Mouse (Mus musculus) kidney, embryonic 14.5 days (tissue): Measurements from ENCODE around the gene Lmbr1l. TPM values are rescaled to one million over a fixed set of nuclear protein-coding genes. Genes with fewer than 3 reads are reported as not detected.
"Not testable (repeated sequence)": the region's sequence is repeated elsewhere in the genome, so short reads cannot be mapped to it uniquely, and the experiment has no call there.

ENCODE experiments used
- ATAC-seq: fragments of 200-750 bp; cut with Nextera tagmentation; 2 replicates; pipeline ENCODE4 v1.8.0; 2017; ENCODE audit warnings: moderate number of reproducible peaks, mild to moderate bottlenecking, moderate TSS enrichment, moderate library complexity; ENCODE audit not compliant: low FRiP score, low TSS enrichment
- H3K27ac ChIP-seq: fragments of 300-500 bp; sonication (generic); 2 replicates; pipeline ENCODE4 v1.5.1; 2014; ENCODE audit warnings: low read depth, mild to moderate bottlenecking, low read length, moderate library complexity, mixed read lengths
- H3K27me3 ChIP-seq: fragments of 300-500 bp; sonication (generic); 2 replicates; pipeline ENCODE4 v1.6.1; 2014; ENCODE audit warnings: mild to moderate bottlenecking, low read length; ENCODE audit not compliant: control insufficient read depth, insufficient read depth
- H3K36me3 ChIP-seq: fragments of 300-500 bp; sonication (generic); 2 replicates; pipeline ENCODE4 v1.6.1; 2014; ENCODE audit warnings: low read length, mixed read lengths; ENCODE audit not compliant: control insufficient read depth, insufficient read depth
- H3K4me1 ChIP-seq: fragments of 300-500 bp; sonication (generic); 2 replicates; pipeline ENCODE4 v1.6.1; 2014; ENCODE audit warnings: low read length, mixed read lengths; ENCODE audit not compliant: control insufficient read depth, insufficient read depth
- H3K4me2 ChIP-seq: fragments of 300-500 bp; sonication (generic); replicated peaks from 2 replicates; pipeline ENCODE4 v1.6.1; 2014; ENCODE audit warnings: low read depth, mild to moderate bottlenecking, low read length
- H3K4me3 ChIP-seq: fragments of 300-500 bp; sonication (generic); 2 replicates; pipeline ENCODE4 v1.5.1; 2014; ENCODE audit warnings: mild to moderate bottlenecking, low read length
- H3K9ac ChIP-seq: fragments of 300-500 bp; sonication (generic); 2 replicates; pipeline ENCODE4 v1.6.1; 2014; ENCODE audit warnings: low read depth, mild to moderate bottlenecking, low read length, moderate library complexity
- H3K9me3 ChIP-seq: fragments of 300-500 bp; sonication (generic); 2 replicates; pipeline ENCODE4 v1.6.1; 2016; ENCODE audit warnings: low read length; ENCODE audit not compliant: control insufficient read depth
- WGBS: fragments of 180-500 bp; shearing (Covaris S2); extraction: QIAGEN DNeasy Blood & Tissue Kit; methylation state at CpG from one replicate; pipeline ENCODE4 v1.1.7; 2014; 5-methylcytosine and 5-hydroxymethylcytosine counted together
- polyA plus RNA-seq: library from polyadenylated mRNA; unstranded; fragments of >200 nt; fragmentation: Nextera tagmentation; extraction: Ambion mirVana; gene quantifications from 2 replicates; pipeline ENCODE4 v1.2.1, GENCODE M21; 2014

Gene Lmbr1l
- polyA plus RNA-seq, 1 experiment from 2014 or later = 5.5 TPM

DNA sequence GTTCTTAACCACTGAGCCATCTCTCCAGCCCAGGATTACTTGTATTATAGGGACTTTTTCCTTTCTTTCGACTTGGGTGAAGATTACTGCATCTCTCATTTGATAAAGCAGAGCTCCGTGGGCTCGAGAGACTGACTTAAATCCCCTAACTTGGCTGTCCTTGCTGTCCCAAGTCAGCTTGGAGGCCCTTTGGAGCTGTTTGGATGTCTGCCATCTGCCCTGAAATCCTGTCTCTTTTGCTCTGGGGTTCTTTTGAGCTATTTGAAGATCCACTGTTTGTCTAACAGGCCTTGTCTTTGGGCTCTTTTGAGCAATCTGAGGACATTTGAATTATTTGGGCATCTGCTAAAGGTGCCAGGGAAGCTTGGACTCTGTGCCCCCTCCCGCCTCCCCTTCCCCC, 24.1 kb upstream of the Lmbr1l start:
- Histone ChIP-seq H3K27me3 (no peaks in the 10 kb centered on the region), H3K9ac (no peak overlapping the region), H3K27ac (no peak overlapping the region), H3K4me2 (no peak overlapping the region), H3K4me1 (no peaks in the 10 kb centered on the region), H3K9me3 (no peaks in the 10 kb centered on the region), H3K4me3 (no peak overlapping the region), H3K36me3 (no peaks in the 10 kb centered on the region)
- no peak for ATAC-seq
- WGBS = 89% methylated on average over 4 of the region's 4 CpGs

DNA sequence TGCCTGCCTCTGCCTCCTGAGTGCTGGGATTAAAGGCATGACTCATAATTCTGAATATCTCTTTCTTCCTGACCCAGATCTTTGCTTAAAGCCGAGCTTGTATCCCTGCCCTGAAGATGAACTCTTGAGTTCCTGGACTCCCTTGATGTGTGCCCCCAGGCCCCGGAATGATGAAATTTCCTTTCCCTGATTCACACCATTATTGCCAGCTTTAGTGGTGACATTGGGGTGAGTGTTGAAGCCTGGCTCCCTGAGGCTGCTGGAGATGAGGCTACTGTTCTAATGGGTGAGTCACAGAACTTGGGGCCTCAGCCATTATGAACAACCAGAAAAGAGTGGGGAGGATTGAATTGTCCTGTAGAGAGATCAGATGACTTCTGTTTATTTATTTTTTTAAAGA, 23.5 kb upstream of the Lmbr1l start:
- no peak for ATAC-seq
- H3K4me1 ChIP-seq = no peaks in the 10 kb centered on the region
- no peaks in the 10 kb centered on the region for H3K9me3 ChIP-seq
- H3K9ac ChIP-seq = no peak overlapping the region
- H3K4me2 ChIP-seq = no peak overlapping the region
- H3K4me3 ChIP-seq = no peak overlapping the region
- no peak overlapping the region for H3K27ac ChIP-seq
- WGBS = 73% methylated on average over 2 of the region's 2 CpGs
- no peaks in the 10 kb centered on the region for H3K36me3 ChIP-seq
- H3K27me3 ChIP-seq = no peaks in the 10 kb centered on the region

DNA sequence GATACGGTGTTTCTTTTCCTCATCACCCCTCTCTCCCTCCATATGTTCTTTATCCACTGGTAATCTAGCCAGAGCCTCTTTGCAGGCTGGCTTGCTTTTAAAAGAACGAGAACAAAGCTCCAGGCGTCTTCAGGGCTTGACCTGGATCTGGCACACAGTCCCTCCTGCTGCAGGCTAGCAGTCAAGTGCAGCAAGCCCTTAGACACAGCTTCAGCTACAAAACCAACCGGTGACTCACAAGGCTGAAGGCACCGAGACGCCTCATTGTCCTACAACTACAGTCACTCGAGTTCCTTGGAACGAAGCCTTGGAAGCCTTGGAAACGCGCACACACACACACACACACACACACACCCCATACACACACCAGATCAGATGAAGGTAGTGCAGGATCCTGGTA, 22.8 kb upstream of the Lmbr1l start:
- no peak overlapping the region for H3K4me3 ChIP-seq
- H3K36me3 ChIP-seq = no peaks in the 10 kb centered on the region
- ATAC-seq = no peak
- peaks cover 3% of the 10 kb centered on the region for H3K4me1 ChIP-seq
- no peak overlapping the region for H3K9ac ChIP-seq
- no peak overlapping the region for H3K27ac ChIP-seq
- 80% methylated on average over 10 of the region's 10 CpGs for WGBS
- H3K4me2 ChIP-seq = no peak overlapping the region
- H3K27me3 ChIP-seq = no peaks in the 10 kb centered on the region
- H3K9me3 ChIP-seq = no peaks in the 10 kb centered on the region

DNA sequence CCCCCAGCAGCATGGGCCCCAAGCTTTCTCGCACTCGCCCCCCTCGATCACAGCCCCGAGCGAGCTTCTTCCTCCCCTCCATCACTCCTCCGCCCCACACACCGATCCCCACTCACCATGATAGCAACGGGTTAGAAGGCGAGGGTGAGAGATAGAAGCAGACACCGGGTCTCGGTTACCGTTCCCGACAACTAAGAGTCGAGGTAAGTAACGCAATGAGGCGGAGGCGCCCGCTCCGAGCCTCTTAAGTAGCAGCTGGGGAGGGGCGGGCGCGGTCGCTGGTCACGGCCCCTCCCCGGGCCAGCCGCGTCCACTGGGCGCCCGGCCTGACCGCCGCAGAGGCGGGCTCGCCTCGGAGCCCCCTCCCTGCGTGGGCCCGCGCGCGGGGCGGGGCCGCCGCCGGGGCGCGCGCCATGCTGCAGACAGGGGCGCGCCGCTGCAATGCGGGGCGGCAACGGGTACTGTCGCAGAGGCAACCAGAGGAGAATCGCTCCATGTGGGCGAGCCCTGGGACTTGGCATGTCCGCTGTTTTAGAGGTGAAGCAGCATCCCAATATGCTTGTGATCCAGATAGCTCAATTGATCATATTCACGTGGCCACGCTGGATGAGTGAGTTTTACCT, 16.3 kb upstream of the Lmbr1l start, which contains the start of gene Tuba1b:
Gene Tuba1b, minus strand, starts transcription at position 349 of the 623 bp plus-strand sequence.
- peak within 1 kb of the TSS; percentile 82 for H3K4me3 ChIP-seq
- WGBS = under 1% methylated on average over 57 of the region's 58 CpGs
- peak; percentile 97 for ATAC-seq

DNA sequence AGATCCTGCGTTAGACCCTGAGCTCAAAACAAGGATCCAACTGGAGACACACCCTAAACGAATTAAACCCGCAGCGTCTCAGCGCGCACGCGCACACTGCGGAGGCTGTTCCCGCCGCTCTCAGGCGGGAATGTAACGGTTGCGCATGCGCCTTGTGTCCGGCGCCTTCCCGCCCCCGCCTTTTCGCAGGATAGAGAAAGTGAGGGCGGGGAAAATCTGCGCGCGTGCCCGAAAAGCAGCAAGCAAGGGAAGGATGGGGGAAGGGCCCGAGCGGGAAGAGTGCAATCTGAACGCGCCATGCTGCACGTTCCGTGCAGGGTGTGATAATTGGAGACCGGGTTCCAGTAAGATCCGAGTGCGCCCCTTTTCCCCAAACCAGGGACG, 15.8 kb upstream of the Lmbr1l start:
- ATAC-seq = peak; percentile 78
- Histone ChIP-seq H3K9ac (peak overlapping the region; percentile 88), H3K36me3 (peaks cover 9% of the 10 kb centered on the region), H3K27ac (peak overlapping the region; percentile 98), H3K4me3 (peak overlapping the region; percentile 82), H3K9me3 (no peaks in the 10 kb centered on the region), H3K27me3 (no peaks in the 10 kb centered on the region), H3K4me2 (peak overlapping the region; percentile 95), H3K4me1 (peaks cover 18% of the 10 kb centered on the region)
- under 1% methylated on average over 35 of the region's 35 CpGs for WGBS

More for the DNA sequence above, 16.3 kb upstream of the Lmbr1l start, which contains the start of gene Tuba1b:
- Histone ChIP-seq H3K9ac (peak within 1 kb of the TSS; percentile 88), H3K9me3 (no peaks in the 10 kb centered on the region), H3K36me3 (peaks cover 9% of the 10 kb centered on the region), H3K27ac (peak within 1 kb of the TSS; percentile 98), H3K27me3 (no peaks in the 10 kb centered on the region), H3K4me1 (peaks cover 14% of the 10 kb centered on the region), H3K4me2 (peak within 1 kb of the TSS; percentile 95)

DNA sequence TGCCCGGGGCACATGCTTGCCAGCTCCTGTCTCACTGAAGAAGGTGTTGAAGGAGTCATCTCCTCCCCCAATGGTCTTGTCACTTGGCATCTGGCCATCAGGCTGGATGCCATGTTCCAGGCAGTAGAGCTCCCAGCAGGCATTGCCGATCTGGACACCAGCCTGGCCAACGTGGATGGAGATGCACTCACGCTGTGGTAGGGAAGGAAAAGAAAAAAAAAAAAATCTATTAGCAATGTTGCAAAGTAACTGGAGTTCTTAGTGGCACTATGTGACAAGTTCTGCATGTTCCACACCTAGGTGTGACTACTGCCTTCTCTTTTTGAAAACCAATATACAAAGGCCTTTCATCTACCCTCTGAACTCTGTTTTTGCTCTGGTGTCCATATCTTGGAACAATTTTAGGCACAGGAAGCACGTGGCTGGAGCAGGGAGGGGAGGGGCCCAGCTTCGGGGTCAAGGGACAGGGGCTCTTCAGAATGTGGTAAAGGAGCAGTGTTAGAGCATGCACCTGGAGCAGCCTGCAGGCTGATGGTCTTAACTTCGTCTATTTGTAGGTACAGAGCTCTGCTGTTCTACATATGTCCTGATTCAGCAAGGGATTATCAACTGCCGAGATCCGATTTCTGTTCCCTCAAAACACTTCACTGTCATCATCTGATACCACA, 15.1 kb upstream of the Lmbr1l start:
- not testable (repeated sequence) for H3K9me3 ChIP-seq, H3K36me3 ChIP-seq, ATAC-seq, H3K27me3 ChIP-seq
- WGBS = 10% methylated on average over 8 of the region's 9 CpGs
- peaks cover 19% of the 10 kb centered on the region for H3K4me1 ChIP-seq
- H3K4me2 ChIP-seq = peak overlapping the region; percentile 95
- peak overlapping the region; percentile 98; the same call in 1 of the 2 replicates for H3K27ac ChIP-seq
- H3K4me3 ChIP-seq = peak overlapping the region; percentile 82
- peak overlapping the region; percentile 88 for H3K9ac ChIP-seq

DNA sequence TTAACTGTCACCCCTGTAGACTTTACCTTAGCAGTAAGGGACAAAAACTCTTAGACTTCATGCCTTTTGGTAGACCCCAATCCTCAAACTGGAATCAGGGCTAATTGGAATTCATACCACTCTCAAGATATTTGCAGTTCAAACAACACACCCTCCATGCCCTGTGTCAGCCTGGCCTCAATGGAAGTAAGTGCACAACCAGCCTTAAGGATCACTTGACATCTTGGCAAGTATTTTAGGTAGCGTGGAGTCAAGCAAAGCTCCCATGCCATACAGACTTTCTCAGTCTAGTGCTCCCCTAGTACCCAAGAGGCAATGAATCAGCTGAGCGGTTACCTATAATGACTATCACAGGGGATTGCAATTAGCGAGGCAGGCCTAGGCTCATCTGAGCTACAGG, 13.0 kb upstream of the Lmbr1l start:
- Histone ChIP-seq H3K4me3 (no peak overlapping the region), H3K4me2 (no peak overlapping the region), H3K36me3 (peaks cover 9% of the 10 kb centered on the region), H3K27me3 (no peaks in the 10 kb centered on the region), H3K27ac (no peak overlapping the region), H3K9ac (0 out of 2 replicates have a peak overlapping the region, but pooled peaks have one; percentile 23), H3K4me1 (peaks cover 18% of the 10 kb centered on the region), H3K9me3 (no peaks in the 10 kb centered on the region)
- WGBS = 79% methylated on average over 3 of the region's 3 CpGs
- no peak for ATAC-seq

DNA sequence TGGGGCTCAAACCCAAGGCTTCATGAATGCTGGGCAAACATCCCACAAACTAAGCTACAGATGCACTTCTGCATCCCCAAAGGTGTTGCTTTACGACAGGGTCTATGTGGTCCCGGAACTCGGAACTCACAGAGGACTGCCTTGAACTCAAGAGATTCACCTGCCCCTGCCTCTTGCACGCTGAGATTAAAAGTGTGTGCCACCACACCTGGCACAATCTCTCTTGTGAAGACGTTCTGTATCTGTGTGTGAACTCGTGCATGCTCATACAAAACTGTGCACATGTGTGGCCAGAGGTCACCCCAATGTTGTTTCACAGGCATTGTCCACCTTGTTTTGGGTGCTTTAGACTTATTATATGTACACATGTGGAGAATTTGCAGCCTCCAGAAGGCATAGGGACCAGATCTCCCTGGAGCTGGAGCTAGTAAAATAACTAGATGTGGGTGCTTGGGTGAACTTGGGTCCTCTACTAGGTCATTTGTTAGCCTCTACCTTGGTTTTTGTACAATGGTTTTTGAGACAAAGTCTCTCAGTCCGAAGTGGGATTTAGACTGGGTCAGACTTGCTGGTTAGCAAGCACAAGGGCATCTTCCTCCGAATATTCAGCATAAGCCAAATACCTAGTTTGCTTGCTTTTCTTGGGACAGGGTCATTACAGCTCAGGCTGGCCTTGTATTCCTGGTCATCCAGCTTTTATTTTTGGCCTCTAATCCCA, 12.1 kb upstream of the Lmbr1l start:
- no peaks in the 10 kb centered on the region for H3K9me3 ChIP-seq
- peaks cover 10% of the 10 kb centered on the region for H3K4me1 ChIP-seq
- no peak overlapping the region for H3K4me2 ChIP-seq
- peaks cover 9% of the 10 kb centered on the region for H3K36me3 ChIP-seq
- no peak overlapping the region for H3K4me3 ChIP-seq
- H3K27me3 ChIP-seq = no peaks in the 10 kb centered on the region
- WGBS = 39% methylated on average over 8 of the region's 8 CpGs
- ATAC-seq = no peak
- H3K9ac ChIP-seq = no peak overlapping the region
- no peak overlapping the region for H3K27ac ChIP-seq
